Mouse (Mus musculus) left cerebral cortex, postnatal 14 days (tissue): ENCODE results near the gene Grin2b. TPM values are rescaled to one million over a fixed set of nuclear protein-coding genes. Genes with fewer than 3 reads are reported as not detected.
"Not testable (repeated sequence)": the region's sequence is repeated elsewhere in the genome, so short reads cannot be mapped to it uniquely, and the experiment has no call there.

ENCODE experiments used
- DNase-seq, 2 experiments: peaks; one replicate each; pipeline ENCODE4 v3.0.0; 2021 to 2022; ENCODE audit warnings: low spot score in 2 of 2, mixed read lengths in 1 of 2
- intact Hi-C: fragments of 180-260 bp; cut with DNase I; formaldehyde crosslinking; loops from one replicate; pipeline ENCODE4 v1.15.1; 2025
- total RNA-seq, 2 experiments: library from RNA; stranded (reverse); gene quantifications; 2 replicates each; pipeline ENCODE4 v1.2.3; 2021

Gene Grin2b
- total RNA-seq, 2 experiments from 2014 or later, result 328 to 355 TPM

GRCm38 (mm10) chr6:135836353-135836752 lies 337.0 kb downstream of the Grin2b start:
- intact Hi-C loops, result loop anchor here (10.0 kb wide), 1 partner anchor 312 kb away; no protein-coding TSS in a partner anchor
- DNase-seq, result no peak

GRCm38 (mm10) chr6:135833542-135833941 lies 339.8 kb downstream of the Grin2b start:
- intact Hi-C loops, result loop anchor here (10.0 kb wide), 1 partner anchor 309 kb away; no protein-coding TSS in a partner anchor
- DNase-seq, result no peak

- intact Hi-C loops, result loop anchor here (10.0 kb wide), 1 partner anchor 307 kb away; no protein-coding TSS in a partner anchor
- DNase-seq, result no peak
These were observed 341.3 kb downstream of the Grin2b start for GRCm38 (mm10) chr6:135832041-135832440.

- intact Hi-C loops, result loop anchor here (10.0 kb wide), 1 partner anchor 306 kb away; no protein-coding TSS in a partner anchor
- DNase-seq, result no peak
These were observed 342.3 kb downstream of the Grin2b start for GRCm38 (mm10) chr6:135831032-135831431.

GRCm38 (mm10) chr6:135829458-135829857 lies 343.9 kb downstream of the Grin2b start:
- DNase-seq, result no peak
- intact Hi-C loops, result loop anchor here (2.0 kb wide), 1 partner anchor 385 kb away; no protein-coding TSS in a partner anchor

GRCm38 (mm10) chr6:135828976-135829375 lies 344.3 kb downstream of the Grin2b start:
- intact Hi-C loops, result loop anchor here (2.0 kb wide), 1 partner anchor 384 kb away; no protein-coding TSS in a partner anchor
- no peak for DNase-seq

GRCm38 (mm10) chr6:135827942-135828341 lies 345.4 kb downstream of the Grin2b start:
- intact Hi-C loops, result loop anchor here (2.0 kb wide), 1 partner anchor 383 kb away; no protein-coding TSS in a partner anchor
- DNase-seq, result peak; percentile 51 to 68

GRCm38 (mm10) chr6:135827317-135827716 lies 346.0 kb downstream of the Grin2b start:
- intact Hi-C loops, result no loop called here
- DNase-seq, result no peak

GRCm38 (mm10) chr6:135826776-135827175 lies 346.5 kb downstream of the Grin2b start:
- DNase-seq, result peak in 1 of 2 experiments; percentile 42
- intact Hi-C loops, result not testable (repeated sequence)

- no peak for DNase-seq
- intact Hi-C loops, result no loop called here
These were observed 355.9 kb downstream of the Grin2b start for GRCm38 (mm10) chr6:135817391-135817790.

- intact Hi-C loops, result no loop called here
These were observed 359.6 kb downstream of the Grin2b start for GRCm38 (mm10) chr6:135813755-135814154.

GRCm38 (mm10) chr6:135805436-135805835 lies 367.9 kb downstream of the Grin2b start:
- intact Hi-C loops, result no loop called here
- DNase-seq, result no peak

More at GRCm38 (mm10) chr6:135813755-135814154, 359.6 kb downstream of the Grin2b start:
- DNase-seq, result no peak

GRCm38 (mm10) chr6:135799949-135800348 lies 373.4 kb downstream of the Grin2b start:
- no peak for DNase-seq
- intact Hi-C loops, result no loop called here

- DNase-seq, result no peak
- intact Hi-C loops, result no loop called here
These were observed 374.9 kb downstream of the Grin2b start for GRCm38 (mm10) chr6:135798202-135798992.

GRCm38 (mm10) chr6:135797371-135798033 lies 375.8 kb downstream of the Grin2b start:
- intact Hi-C loops, result no loop called here
- DNase-seq, result peak; percentile 43 to 63

- intact Hi-C loops, result no loop called here
- no peak for DNase-seq
These were observed 376.4 kb downstream of the Grin2b start for GRCm38 (mm10) chr6:135796911-135797310.

- DNase-seq, result no peak
- intact Hi-C loops, result no loop called here
These were observed 381.9 kb downstream of the Grin2b start for GRCm38 (mm10) chr6:135791412-135791811.

GRCm38 (mm10) chr6:135789603-135790170 lies 383.6 kb downstream of the Grin2b start:
- intact Hi-C loops, result no loop called here
- no peak for DNase-seq

GRCm38 (mm10) chr6:135774670-135775069 lies 398.6 kb downstream of the Grin2b start:
- intact Hi-C loops, result no loop called here
- no peak for DNase-seq

GRCm38 (mm10) chr6:135767572-135767971 lies 405.7 kb downstream of the Grin2b start:
- peak in 1 of 2 experiments; percentile 32 for DNase-seq
- intact Hi-C loops, result no loop called here
